Mouse (Mus musculus): ENCODE measurements around the gene Hmbs. TPM values are rescaled to one million over a fixed set of nuclear protein-coding genes. Genes with fewer than 3 reads are reported as not detected.
A peak's percentile ranks its signal among the peaks of the same experiment; 100 is the strongest.
"Not testable (repeated sequence)": the region's sequence is repeated elsewhere in the genome, so short reads cannot be mapped to it uniquely, and the experiment has no call there.

Gene Hmbs
- total RNA-seq, 2 experiments from 2014 or later: 41.1 to 49.8 TPM

GRCm38 (mm10) chr9:44345570-44346433, 1.8 kb upstream of the Hmbs start:
- no peak for DNase-seq
- intact Hi-C loops (cut with DNase I): no loop called here

GRCm38 (mm10) chr9:44343290-44343689, 738 bp downstream of the Hmbs start:
- peak in 1 of 2 experiments; percentile 48 for DNase-seq
- intact Hi-C loops (cut with DNase I): loop anchor here (5.0 kb wide), 1 partner anchor 36 kb away; the partner anchor contains the start of gene Hinfp

- intact Hi-C loops (cut with DNase I): loop anchor here (5.0 kb wide), 1 partner anchor 35 kb away; the partner anchor contains the start of gene Hinfp
- DNase-seq: no peak
These were observed 1.4 kb downstream of the Hmbs start for GRCm38 (mm10) chr9:44342605-44343004.

- DNase-seq: no peak
- intact Hi-C loops (cut with DNase I): loop anchor here (5.0 kb wide), 1 partner anchor 35 kb away; the partner anchor contains the start of gene Hinfp
These were observed 1.9 kb downstream of the Hmbs start for GRCm38 (mm10) chr9:44342173-44342572.

- no peak for DNase-seq
- intact Hi-C loops (cut with DNase I): loop anchor here (5.0 kb wide), 1 partner anchor 34 kb away; the partner anchor contains the start of gene Hinfp
These were observed 2.5 kb downstream of the Hmbs start for GRCm38 (mm10) chr9:44341487-44341886.

- DNase-seq: no peak
- intact Hi-C loops (cut with DNase I): loop anchor here (5.0 kb wide), 1 partner anchor 46 kb away; no protein-coding TSS in a partner anchor
These were observed 5.5 kb downstream of the Hmbs start for GRCm38 (mm10) chr9:44338574-44338973.

GRCm38 (mm10) chr9:44337436-44338169, 6.4 kb downstream of the Hmbs start:
- DNase-seq: no peak
- intact Hi-C loops (cut with DNase I): loop anchor here (5.0 kb wide), 1 partner anchor 45 kb away; no protein-coding TSS in a partner anchor

- no peak for DNase-seq
- intact Hi-C loops (cut with DNase I): loop anchor here (5.0 kb wide), 1 partner anchor 45 kb away; no protein-coding TSS in a partner anchor
These were observed 7.1 kb downstream of the Hmbs start for GRCm38 (mm10) chr9:44336964-44337363.

- intact Hi-C loops (cut with DNase I): loop anchor here (5.0 kb wide), 1 partner anchor 44 kb away; no protein-coding TSS in a partner anchor
- not testable (repeated sequence) for DNase-seq
These were observed 7.5 kb downstream of the Hmbs start for GRCm38 (mm10) chr9:44336513-44336912.

GRCm38 (mm10) chr9:44336093-44336406, 8.0 kb downstream of the Hmbs start:
- intact Hi-C loops (cut with DNase I): loop anchor here (5.0 kb wide), 1 partner anchor 44 kb away; no protein-coding TSS in a partner anchor
- no peak for DNase-seq

- peak; percentile 41 to 54 for DNase-seq
- intact Hi-C loops (cut with DNase I): loop anchor here (5.0 kb wide), 1 partner anchor 43 kb away; no protein-coding TSS in a partner anchor
These were observed 8.5 kb downstream of the Hmbs start for GRCm38 (mm10) chr9:44335331-44336092.

- peak; percentile 97 for DNase-seq
- intact Hi-C loops (cut with DNase I): loop anchor here (5.0 kb wide), 1 partner anchor 42 kb away; no protein-coding TSS in a partner anchor
These were observed 9.4 kb downstream of the Hmbs start, which contains the start of gene H2afx for GRCm38 (mm10) chr9:44334396-44335330. H2afx (plus strand) TSS chr9:44334694.

- intact Hi-C loops (cut with DNase I): no loop called here
- DNase-seq: no peak
These were observed 10.9 kb downstream of the Hmbs start for GRCm38 (mm10) chr9:44332918-44333638.

GRCm38 (mm10) chr9:44330736-44331135, 13.3 kb downstream of the Hmbs start:
- no peak for DNase-seq
- intact Hi-C loops (cut with DNase I): no loop called here

- intact Hi-C loops (cut with DNase I): no loop called here
- DNase-seq: no peak
These were observed 16.1 kb downstream of the Hmbs start for GRCm38 (mm10) chr9:44327926-44328325.

- DNase-seq: peak; percentile 52 to 65
- intact Hi-C loops (cut with DNase I): no loop called here
These were observed 16.8 kb downstream of the Hmbs start for GRCm38 (mm10) chr9:44327064-44327711.

- peak; percentile 76 to 82 for DNase-seq
- intact Hi-C loops (cut with DNase I): no loop called here
These were observed 17.5 kb downstream of the Hmbs start for GRCm38 (mm10) chr9:44326371-44327063.
